Mouse (Mus musculus) kidney, embryonic 15.5 days (tissue): Measurements from ENCODE around the gene Ppp2r5e. TPM values are rescaled to one million over a fixed set of nuclear protein-coding genes. Genes with fewer than 3 reads are reported as not detected.

ENCODE experiments used
- ATAC-seq: fragments of 200-750 bp; cut with Nextera tagmentation; replicated peaks from 2 replicates; pipeline ENCODE4 v1.8.0; 2017; ENCODE audit warnings: moderate TSS enrichment; ENCODE audit not compliant: low FRiP score
- H3K27ac ChIP-seq: fragments of 300-500 bp; sonication (generic); 2 replicates; pipeline ENCODE4 v1.5.1; 2015; ENCODE audit warnings: mild to moderate bottlenecking, inconsistent platforms
- H3K27me3 ChIP-seq: fragments of 300-500 bp; sonication (generic); 2 replicates; pipeline ENCODE4 v1.6.1; 2015; ENCODE audit warnings: inconsistent platforms
- H3K36me3 ChIP-seq: fragments of 300-500 bp; sonication (generic); 2 replicates; pipeline ENCODE4 v1.6.1; 2015; ENCODE audit warnings: inconsistent platforms
- H3K4me1 ChIP-seq: fragments of 300-500 bp; sonication (generic); 2 replicates; pipeline ENCODE4 v1.6.1; 2015; ENCODE audit warnings: inconsistent platforms
- H3K4me2 ChIP-seq: fragments of 300-500 bp; sonication (generic); 2 replicates; pipeline ENCODE4 v1.6.1; 2015; ENCODE audit warnings: moderate library complexity, mild to moderate bottlenecking, inconsistent platforms
- H3K4me3 ChIP-seq: fragments of 300-500 bp; sonication (generic); replicated peaks from 2 replicates; pipeline ENCODE4 v1.5.1; 2015; ENCODE audit warnings: mild to moderate bottlenecking, inconsistent platforms
- H3K9ac ChIP-seq: fragments of 300-500 bp; sonication (generic); 2 replicates; pipeline ENCODE4 v1.6.1; 2015; ENCODE audit warnings: mild to moderate bottlenecking, inconsistent platforms
- H3K9me3 ChIP-seq: fragments of 300-500 bp; sonication (generic); replicated peaks from 2 replicates; pipeline ENCODE4 v1.6.1; 2016; ENCODE audit warnings: inconsistent platforms
- WGBS: fragments of 180-500 bp; shearing (Covaris S2); methylation state at CpG from one replicate; pipeline ENCODE4 v1.1.7; 2015; ENCODE audit warnings: mixed read lengths; 5-methylcytosine and 5-hydroxymethylcytosine counted together
- polyA plus RNA-seq: library from polyadenylated mRNA; unstranded; fragments of >200 nt; fragmentation: Nextera tagmentation; extraction: Ambion mirVana; gene quantifications from 2 replicates; pipeline ENCODE4 v1.2.1, GENCODE M21; 2015

Gene Ppp2r5e
- polyA plus RNA-seq, 1 experiment from 2014 or later = 12.4 TPM

DNA sequence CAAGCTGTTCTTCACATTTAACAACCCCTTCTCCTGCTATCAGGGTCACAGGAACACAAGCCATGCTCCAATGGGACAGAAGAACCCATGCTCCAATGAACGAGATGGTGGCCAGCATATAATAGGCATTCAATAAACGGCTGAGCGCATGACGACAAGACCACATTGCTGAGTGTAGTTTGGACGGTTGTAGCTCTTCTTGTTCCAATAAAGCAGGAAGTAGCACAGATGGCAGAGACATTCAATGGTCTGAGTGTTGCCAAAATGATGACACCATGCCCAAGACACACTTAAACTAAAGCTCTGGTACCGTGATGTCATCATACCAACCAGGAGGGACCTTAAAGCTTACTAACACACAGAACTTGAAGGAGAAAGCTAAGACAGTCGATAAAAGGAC lies 16.7 kb upstream of the Ppp2r5e start:
- H3K36me3 ChIP-seq = no peaks in the 10 kb centered on the region
- H3K4me2 ChIP-seq = no peak overlapping the region
- H3K9ac ChIP-seq = no peak overlapping the region
- no peaks in the 10 kb centered on the region for H3K9me3 ChIP-seq
- H3K4me3 ChIP-seq = no peak overlapping the region
- H3K27me3 ChIP-seq = no peaks in the 10 kb centered on the region
- no peak overlapping the region for H3K27ac ChIP-seq
- no peak for ATAC-seq
- 76% methylated on average over 7 of the region's 7 CpGs for WGBS
- H3K4me1 ChIP-seq = 0 out of 2 replicates have a peak, but pooled peaks cover 4% of the 10 kb centered on the region

DNA sequence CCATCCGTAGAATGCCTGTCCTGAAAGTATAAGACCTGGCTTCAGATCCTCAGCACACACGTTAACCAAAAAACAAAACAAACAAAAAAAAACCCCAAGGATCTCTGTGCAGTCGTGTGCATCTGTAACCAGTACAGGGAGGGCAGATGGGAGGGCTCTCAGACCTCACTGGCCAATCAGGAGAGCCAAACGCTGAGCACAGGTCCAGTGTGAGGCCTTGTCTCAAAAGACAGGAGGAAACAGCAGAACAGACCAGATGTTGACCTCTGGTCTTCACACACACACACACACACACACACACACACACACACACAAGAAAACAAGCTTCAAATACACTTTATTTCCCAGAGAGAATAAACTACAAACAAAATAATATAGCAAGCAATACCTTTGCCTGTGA lies 3.4 kb upstream of the Ppp2r5e start:
- Histone ChIP-seq H3K9me3 (no peaks in the 10 kb centered on the region), H3K4me2 (no peak overlapping the region), H3K4me1 (peaks cover 11% of the 10 kb centered on the region), H3K9ac (no peak overlapping the region), H3K36me3 (no peaks in the 10 kb centered on the region), H3K27ac (no peak overlapping the region), H3K27me3 (no peaks in the 10 kb centered on the region), H3K4me3 (no peak overlapping the region)
- no peak for ATAC-seq
- WGBS = 14% methylated on average over 4 of the region's 4 CpGs

- Histone ChIP-seq H3K4me2 (no peak overlapping the region), H3K27me3 (no peaks in the 10 kb centered on the region), H3K4me3 (no peak overlapping the region), H3K36me3 (no peaks in the 10 kb centered on the region), H3K4me1 (peaks cover 17% of the 10 kb centered on the region), H3K9me3 (no peaks in the 10 kb centered on the region), H3K27ac (no peak overlapping the region), H3K9ac (no peak overlapping the region)
- WGBS = 67% methylated on average over 4 of the region's 4 CpGs
- ATAC-seq = no peak
Measured at GRCm38 (mm10) chr12:75598988-75599387, 2.9 kb upstream of the Ppp2r5e start.

DNA sequence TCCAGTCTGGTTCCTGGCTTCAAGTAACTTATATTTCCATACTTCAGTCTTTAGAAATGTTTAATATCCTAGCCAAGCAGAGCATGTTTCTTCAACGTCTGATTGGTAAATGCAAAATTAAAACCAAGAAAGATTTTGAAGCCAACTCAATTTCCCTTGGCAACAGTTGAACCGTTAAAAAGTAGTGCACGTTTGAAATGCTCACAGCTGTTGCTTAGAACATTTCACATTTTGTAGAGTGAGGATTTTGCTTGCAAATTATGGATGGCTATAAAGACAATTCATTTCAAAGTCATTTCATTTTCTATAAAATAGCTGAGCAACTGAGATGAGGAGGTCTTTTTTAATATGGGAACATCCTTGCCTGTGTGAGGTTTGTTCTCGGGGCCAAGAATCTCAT lies 1.7 kb upstream of the Ppp2r5e start:
- 86% methylated on average over 4 of the region's 4 CpGs for WGBS
- H3K27ac ChIP-seq = no peak overlapping the region
- ATAC-seq = no peak

DNA sequence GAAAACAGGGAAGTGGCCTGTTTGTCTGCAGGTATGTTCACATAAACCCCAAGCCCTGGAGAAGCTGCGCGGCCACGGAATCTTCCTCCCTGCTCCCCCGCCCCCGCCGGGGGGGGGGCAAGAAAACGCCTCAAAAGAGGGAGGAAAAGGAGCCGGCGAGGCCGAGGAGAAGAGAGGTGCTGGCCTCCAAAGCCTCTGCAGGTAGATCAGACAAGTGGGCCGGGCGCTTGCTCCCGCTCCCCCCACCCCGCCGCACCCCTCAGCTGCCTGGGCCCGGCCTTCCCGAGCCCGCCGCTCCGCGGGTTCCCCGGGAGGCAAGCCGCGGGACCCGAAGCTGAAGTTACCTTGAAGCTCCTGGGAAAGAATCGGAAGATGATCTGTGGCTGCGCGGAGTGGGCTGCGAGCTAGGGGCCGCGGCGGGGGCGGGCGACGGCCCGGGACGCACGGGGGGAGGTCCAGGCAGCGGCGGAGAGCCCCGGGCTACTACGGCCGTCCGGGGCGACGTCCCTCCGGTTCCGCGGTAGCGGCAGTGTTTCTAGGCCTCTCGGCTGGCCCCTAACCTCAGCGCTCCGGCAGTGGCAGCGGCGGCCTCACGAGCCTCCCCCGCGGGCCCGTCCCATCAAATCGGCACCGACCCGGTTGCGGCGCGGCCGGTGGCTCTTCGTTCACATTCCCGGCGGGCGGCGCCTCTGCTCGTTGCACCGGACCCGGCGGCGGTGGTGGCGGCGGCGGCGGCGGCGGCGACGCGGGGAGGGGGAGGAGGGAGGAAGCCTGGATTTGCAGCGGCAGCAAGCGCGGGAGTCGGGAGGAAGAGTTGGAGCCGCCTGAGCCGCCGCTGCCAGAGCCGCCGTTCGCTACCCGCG lies 523 bp downstream of the Ppp2r5e start:
- Histone ChIP-seq H3K4me2 (peak overlapping the region; percentile 72), H3K27ac (peak overlapping the region; percentile 96), H3K9me3 (no peaks in the 10 kb centered on the region), H3K36me3 (peaks cover 21% of the 10 kb centered on the region), H3K27me3 (no peaks in the 10 kb centered on the region), H3K4me1 (peaks cover 21% of the 10 kb centered on the region), H3K9ac (peak overlapping the region; percentile 98), H3K4me3 (peak overlapping the region; percentile 100)
- WGBS = under 1% methylated on average over 90 of the region's 97 CpGs
- ATAC-seq = peak; percentile 20

More for the DNA sequence above, 1.7 kb upstream of the Ppp2r5e start:
- no peaks in the 10 kb centered on the region for H3K9me3 ChIP-seq
- peaks cover 21% of the 10 kb centered on the region for H3K4me1 ChIP-seq
- peaks cover 4% of the 10 kb centered on the region; the same call in 1 of the 2 replicates for H3K36me3 ChIP-seq
- no peak overlapping the region for H3K4me3 ChIP-seq
- H3K9ac ChIP-seq = no peak overlapping the region
- H3K4me2 ChIP-seq = no peak overlapping the region
- H3K27me3 ChIP-seq = no peaks in the 10 kb centered on the region

DNA sequence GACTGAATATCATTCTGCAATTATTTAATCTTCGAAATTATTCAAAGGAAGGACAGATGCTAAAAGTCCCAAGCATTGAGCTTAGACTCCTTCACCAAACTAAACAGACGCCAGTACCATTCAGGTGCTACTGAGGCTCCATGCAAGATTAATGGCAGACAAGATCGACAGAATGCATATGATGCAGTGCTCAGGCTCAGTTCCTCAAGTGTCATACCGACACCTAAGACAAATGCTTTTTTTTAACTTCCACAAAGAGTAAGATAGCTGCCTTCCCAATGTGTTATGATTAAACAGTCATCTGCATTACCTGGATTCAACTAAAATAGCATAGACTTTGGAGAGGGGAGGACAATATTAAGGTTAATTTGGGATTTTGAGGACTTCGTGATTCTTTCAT lies 1.6 kb downstream of the Ppp2r5e start:
- H3K27me3 ChIP-seq = no peaks in the 10 kb centered on the region
- no peak overlapping the region for H3K9ac ChIP-seq
- no peak for ATAC-seq
- no peaks in the 10 kb centered on the region for H3K9me3 ChIP-seq
- peak overlapping the region; percentile 100 for H3K4me3 ChIP-seq
- WGBS = 39% methylated on average over 5 of the region's 5 CpGs
- H3K27ac ChIP-seq = no peak overlapping the region
- peak overlapping the region; percentile 72 for H3K4me2 ChIP-seq
- H3K4me1 ChIP-seq = peaks cover 16% of the 10 kb centered on the region
- peaks cover 32% of the 10 kb centered on the region for H3K36me3 ChIP-seq

DNA sequence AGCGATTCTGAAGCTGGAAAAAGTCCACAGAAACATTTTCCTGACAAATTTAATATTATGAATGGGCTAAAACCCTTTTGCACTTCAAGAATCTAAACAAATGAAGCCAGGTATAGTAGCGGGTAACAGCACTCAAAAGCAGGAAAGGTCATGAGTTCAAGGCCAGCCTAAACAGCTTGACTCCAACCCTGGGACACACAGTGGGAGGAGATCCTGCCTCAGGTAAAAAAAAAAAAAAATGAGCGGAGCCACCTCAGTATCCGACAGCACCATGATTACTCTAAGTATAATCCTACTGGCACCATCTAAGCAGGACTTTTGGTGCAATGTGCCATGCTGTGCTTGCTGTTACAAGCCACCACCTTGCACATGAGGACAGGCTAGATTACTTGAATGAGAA lies 2.2 kb downstream of the Ppp2r5e start:
- Histone ChIP-seq H3K27me3 (no peaks in the 10 kb centered on the region), H3K36me3 (peaks cover 38% of the 10 kb centered on the region), H3K4me2 (peak overlapping the region; percentile 72; the same call in 1 of the 2 replicates), H3K9ac (no peak overlapping the region), H3K4me3 (0 out of 2 replicates have a peak overlapping the region, but pooled peaks have one; percentile 100), H3K4me1 (peaks cover 14% of the 10 kb centered on the region), H3K9me3 (no peaks in the 10 kb centered on the region), H3K27ac (no peak overlapping the region)
- no peak for ATAC-seq
- WGBS = 74% methylated on average over 4 of the region's 4 CpGs

DNA sequence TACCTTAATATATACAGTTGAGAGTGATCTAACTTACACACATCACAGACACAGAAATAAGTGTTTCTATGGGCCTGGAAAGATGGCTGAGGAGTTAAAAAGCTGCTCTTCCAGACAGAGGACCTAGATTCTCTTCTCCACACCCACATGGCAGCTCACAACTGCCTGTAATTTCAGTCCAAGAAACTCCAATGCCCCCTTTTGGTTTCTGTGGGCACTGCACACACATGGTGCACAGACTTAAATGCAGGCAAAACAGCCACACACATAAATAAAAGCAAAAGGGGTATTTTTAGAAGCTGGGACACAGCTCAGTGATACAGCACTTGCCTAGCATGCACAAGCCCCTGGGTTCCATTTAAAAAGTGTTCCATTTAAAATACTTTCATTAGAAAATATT lies 8.5 kb downstream of the Ppp2r5e start:
- H3K36me3 ChIP-seq = peaks cover 65% of the 10 kb centered on the region
- no peak overlapping the region for H3K27ac ChIP-seq

GRCm38 (mm10) chr12:75583776-75584175 lies 12.3 kb downstream of the Ppp2r5e start:
- no peak for ATAC-seq
- H3K36me3 ChIP-seq = peaks cover 41% of the 10 kb centered on the region
- 70% methylated on average over 3 of the region's 3 CpGs for WGBS
- no peak overlapping the region for H3K9ac ChIP-seq
- no peak overlapping the region for H3K27ac ChIP-seq
- H3K27me3 ChIP-seq = no peaks in the 10 kb centered on the region
- H3K4me1 ChIP-seq = 0 out of 2 replicates have a peak, but pooled peaks cover 3% of the 10 kb centered on the region
- no peak overlapping the region for H3K4me3 ChIP-seq
- no peak overlapping the region for H3K4me2 ChIP-seq
- H3K9me3 ChIP-seq = no peaks in the 10 kb centered on the region

More for the DNA sequence above, 8.5 kb downstream of the Ppp2r5e start:
- no peaks in the 10 kb centered on the region for H3K4me1 ChIP-seq
- H3K4me3 ChIP-seq = no peak overlapping the region
- no peak for ATAC-seq
- no peak overlapping the region for H3K9ac ChIP-seq
- no peak overlapping the region for H3K4me2 ChIP-seq
- H3K9me3 ChIP-seq = no peaks in the 10 kb centered on the region
- H3K27me3 ChIP-seq = no peaks in the 10 kb centered on the region

- H3K27ac ChIP-seq = no peak overlapping the region
- WGBS = 93% methylated on average over 2 of the region's 2 CpGs
Measured at GRCm38 (mm10) chr12:75579076-75579475, 17.0 kb downstream of the Ppp2r5e start.

GRCm38 (mm10) chr12:75577255-75577654 lies 18.8 kb downstream of the Ppp2r5e start:
- ATAC-seq = no peak
- WGBS = 80% methylated on average over 5 of the region's 5 CpGs
- no peak overlapping the region for H3K4me2 ChIP-seq
- no peak overlapping the region for H3K9ac ChIP-seq
- H3K4me3 ChIP-seq = no peak overlapping the region
- H3K9me3 ChIP-seq = no peaks in the 10 kb centered on the region
- H3K27me3 ChIP-seq = no peaks in the 10 kb centered on the region
- H3K36me3 ChIP-seq = peaks cover 5% of the 10 kb centered on the region
- H3K4me1 ChIP-seq = peaks cover 6% of the 10 kb centered on the region; the same call in 1 of the 2 replicates
- no peak overlapping the region for H3K27ac ChIP-seq

More at GRCm38 (mm10) chr12:75579076-75579475, 17.0 kb downstream of the Ppp2r5e start:
- no peak overlapping the region for H3K9ac ChIP-seq
- no peak overlapping the region for H3K4me3 ChIP-seq
- peaks cover 13% of the 10 kb centered on the region for H3K36me3 ChIP-seq
- H3K9me3 ChIP-seq = no peaks in the 10 kb centered on the region
- no peaks in the 10 kb centered on the region for H3K27me3 ChIP-seq
- H3K4me2 ChIP-seq = no peak overlapping the region
- ATAC-seq = no peak
- H3K4me1 ChIP-seq = 0 out of 2 replicates have a peak, but pooled peaks cover 3% of the 10 kb centered on the region

- no peaks in the 10 kb centered on the region for H3K27me3 ChIP-seq
- ATAC-seq = no peak
- H3K4me2 ChIP-seq = no peak overlapping the region
- peaks cover 15% of the 10 kb centered on the region for H3K4me1 ChIP-seq
- no peak overlapping the region for H3K27ac ChIP-seq
- H3K9ac ChIP-seq = no peak overlapping the region
- H3K4me3 ChIP-seq = no peak overlapping the region
- H3K36me3 ChIP-seq = no peaks in the 10 kb centered on the region
- H3K9me3 ChIP-seq = no peaks in the 10 kb centered on the region
- 62% methylated on average over 4 of the region's 4 CpGs for WGBS
Measured at GRCm38 (mm10) chr12:75572271-75572670, 23.8 kb downstream of the Ppp2r5e start.
